ENCODE assay signal across 8 mouse cellular contexts in genomic region chr9:100571511-100571910, GRCm38 (mm10). TPM values are rescaled to one million over a fixed set of nuclear protein-coding genes. Genes with fewer than 3 reads are reported as not detected.
DNase-seq lines count a peak whose midpoint lies in the region; ATAC-seq and TF ChIP-seq lines count a peak whose summit lies in the region.

No protein-coding gene starts in this region.

- WGBS in intestine, postnatal 0 days = 73% methylated on average over 1 of the region's 1 CpGs
- 63% methylated on average over 1 of the region's 1 CpGs for WGBS in intestine, embryonic 15.5 days
- WGBS in embryonic facial prominence, embryonic 12.5 days = 82% methylated on average over 1 of the region's 1 CpGs
- 90% methylated on average over 1 of the region's 1 CpGs for WGBS in forebrain, embryonic 15.5 days
- 84% methylated on average over 1 of the region's 1 CpGs for WGBS in midbrain, embryonic 11.5 days

- H3K9ac ChIP-seq in intestine, postnatal 0 days (ENCODE audit: low read depth, low read length) = no peak overlapping the region
- H3K9ac ChIP-seq in intestine, embryonic 15.5 days = no peak overlapping the region
- no peak overlapping the region for H3K9ac ChIP-seq in embryonic facial prominence, embryonic 12.5 days
- no peak overlapping the region for H3K9ac ChIP-seq in forebrain, embryonic 15.5 days (replicated peaks)
- H3K9ac ChIP-seq in midbrain, embryonic 11.5 days (ENCODE audit: low read length) = peak overlapping the region; percentile 68; the same call in 1 of the 2 replicates

- H3K27ac ChIP-seq in intestine, postnatal 0 days (ENCODE audit: low read depth, low read length) = no peak overlapping the region
- no peak overlapping the region for H3K27ac ChIP-seq in intestine, embryonic 15.5 days
- H3K27ac ChIP-seq in embryonic facial prominence, embryonic 12.5 days = no peak overlapping the region
- H3K27ac ChIP-seq in forebrain, embryonic 15.5 days (replicated peaks) = no peak overlapping the region
- H3K27ac ChIP-seq in midbrain, embryonic 11.5 days (ENCODE audit: low read depth, low read length) = no peak overlapping the region; the same call in 1 of the 2 replicates

- no peak for TF ChIP-seq CTCF in intestine, postnatal 0 days (IDR thresholded peaks at IDR 0.05; ENCODE audit: low read depth)

- H3K4me2 ChIP-seq in intestine, postnatal 0 days (replicated peaks; ENCODE audit: low read depth) = peak overlapping the region; percentile 99; the same call in 1 of the 2 replicates
- H3K4me2 ChIP-seq in intestine, embryonic 15.5 days (replicated peaks) = no peak overlapping the region
- H3K4me2 ChIP-seq in embryonic facial prominence, embryonic 12.5 days (replicated peaks) = peak overlapping the region; percentile 73
- H3K4me2 ChIP-seq in forebrain, embryonic 15.5 days (replicated peaks) = no peak overlapping the region
- peak overlapping the region; percentile 78 for H3K4me2 ChIP-seq in midbrain, embryonic 11.5 days

- no peaks in the 10 kb centered on the region for H3K27me3 ChIP-seq in intestine, postnatal 0 days (replicated peaks; ENCODE audit: control insufficient read depth, insufficient read depth, low read length)
- H3K27me3 ChIP-seq in intestine, embryonic 15.5 days (replicated peaks) = no peaks in the 10 kb centered on the region
- H3K27me3 ChIP-seq in embryonic facial prominence, embryonic 12.5 days = peaks cover 4% of the 10 kb centered on the region; the same call in 1 of the 2 replicates
- H3K27me3 ChIP-seq in forebrain, embryonic 15.5 days = peaks cover 6% of the 10 kb centered on the region; the same call in 1 of the 2 replicates
- peaks cover 4% of the 10 kb centered on the region; the same call in 1 of the 2 replicates for H3K27me3 ChIP-seq in midbrain, embryonic 11.5 days (ENCODE audit: control insufficient read depth, insufficient read depth, low read length)

- no peaks in the 10 kb centered on the region for H3K4me1 ChIP-seq in intestine, postnatal 0 days (replicated peaks; ENCODE audit: control insufficient read depth, insufficient read depth, low read length)
- peaks cover 4% of the 10 kb centered on the region; the same call in 1 of the 2 replicates for H3K4me1 ChIP-seq in intestine, embryonic 15.5 days (replicated peaks)
- H3K4me1 ChIP-seq in embryonic facial prominence, embryonic 12.5 days = peaks cover 6% of the 10 kb centered on the region; the same call in 1 of the 2 replicates
- H3K4me1 ChIP-seq in forebrain, embryonic 15.5 days = peaks cover 16% of the 10 kb centered on the region
- H3K4me1 ChIP-seq in midbrain, embryonic 11.5 days (ENCODE audit: control insufficient read depth, insufficient read depth, low read length) = peaks cover 8% of the 10 kb centered on the region

- no peak for ATAC-seq in intestine, postnatal 0 days
- ATAC-seq in intestine, embryonic 15.5 days = no peak
- no peak for ATAC-seq in embryonic facial prominence, embryonic 12.5 days (ENCODE audit: insufficient number of reproducible peaks, insufficient read depth, low FRiP score, low TSS enrichment)
- ATAC-seq in forebrain, embryonic 15.5 days (replicated peaks) = no peak
- ATAC-seq in midbrain, embryonic 11.5 days (ENCODE audit: low FRiP score) = no peak; the same call in 1 of the 2 replicates

- H3K36me3 ChIP-seq in intestine, postnatal 0 days (ENCODE audit: control insufficient read depth, insufficient read depth) = no peaks in the 10 kb centered on the region
- no peaks in the 10 kb centered on the region for H3K36me3 ChIP-seq in intestine, embryonic 15.5 days
- no peaks in the 10 kb centered on the region for H3K36me3 ChIP-seq in embryonic facial prominence, embryonic 12.5 days
- H3K36me3 ChIP-seq in forebrain, embryonic 15.5 days = no peaks in the 10 kb centered on the region
- no peaks in the 10 kb centered on the region for H3K36me3 ChIP-seq in midbrain, embryonic 11.5 days (ENCODE audit: control insufficient read depth, insufficient read depth, low read length)

- H3K4me3 ChIP-seq in intestine, postnatal 0 days (ENCODE audit: low read depth, low read length) = no peak overlapping the region
- H3K4me3 ChIP-seq in intestine, embryonic 15.5 days (replicated peaks) = no peak overlapping the region
- H3K4me3 ChIP-seq in embryonic facial prominence, embryonic 12.5 days = peak overlapping the region; percentile 68; the same call in 1 of the 2 replicates
- H3K4me3 ChIP-seq in forebrain, embryonic 15.5 days = peak overlapping the region; percentile 81; the same call in 1 of the 2 replicates
- H3K4me3 ChIP-seq in midbrain, embryonic 11.5 days (ENCODE audit: low read depth, low read length) = peak overlapping the region; percentile 63; the same call in 1 of the 2 replicates

- no peaks in the 10 kb centered on the region for H3K9me3 ChIP-seq in intestine, postnatal 0 days (ENCODE audit: control insufficient read depth)
- no peaks in the 10 kb centered on the region for H3K9me3 ChIP-seq in intestine, embryonic 15.5 days
- H3K9me3 ChIP-seq in embryonic facial prominence, embryonic 12.5 days = no peaks in the 10 kb centered on the region
- H3K9me3 ChIP-seq in forebrain, embryonic 15.5 days = no peaks in the 10 kb centered on the region
- H3K9me3 ChIP-seq in midbrain, embryonic 11.5 days (ENCODE audit: control insufficient read depth, low read length) = no peaks in the 10 kb centered on the region

- DNase-seq in midbrain, embryonic 11.5 days (ENCODE audit: low spot score, missing footprints) = peak; percentile 83
- no peak for DNase-seq in adrenal gland, postnatal 36 days
- DNase-seq in cerebellum, postnatal 25 days = no peak
- no peak for DNase-seq in cerebellum, postnatal 4 days (ENCODE audit: low spot score in 2 of 2)

RNA-seq across cellular contexts. Expression of gene Slc35g2, which starts 0.6 kb away (rescaled TPM):
- polyA plus RNA-seq in intestine, postnatal 0 days (2015; fragmentation: Nextera tagmentation; extraction: Ambion mirVana) = 3.1 and 3.2 TPM in 2 replicates
- polyA plus RNA-seq in intestine, embryonic 15.5 days (2015; fragmentation: Nextera tagmentation; extraction: Ambion mirVana) = 3.8 and 4.8 TPM in 2 replicates
- polyA plus RNA-seq in embryonic facial prominence, embryonic 12.5 days (2016; fragmentation: Nextera tagmentation; extraction: Ambion mirVana) = 4.4 and 5.2 TPM in 2 replicates
- polyA plus RNA-seq in forebrain, embryonic 15.5 days (2015; fragmentation: Nextera tagmentation; extraction: Ambion mirVana) = 5.6 and 8.5 TPM in 2 replicates
- 8.5 and 9.1 TPM in 2 replicates for polyA plus RNA-seq in midbrain, embryonic 11.5 days (2014; fragmentation: Nextera tagmentation; extraction: Ambion mirVana)
- 1 to 10 TPM; 8.7 to 9.8 TPM for total RNA-seq in adrenal gland, postnatal 36 days (2021)

RNA-seq across cellular contexts. Expression of gene Nck1, which starts 25.6 kb away (rescaled TPM):
- polyA plus RNA-seq in intestine, postnatal 0 days (2015; fragmentation: Nextera tagmentation; extraction: Ambion mirVana) = 45.6 and 46.5 TPM in 2 replicates
- polyA plus RNA-seq in intestine, embryonic 15.5 days (2015; fragmentation: Nextera tagmentation; extraction: Ambion mirVana) = 52.9 and 62.8 TPM in 2 replicates
- 75.2 and 79.6 TPM in 2 replicates for polyA plus RNA-seq in embryonic facial prominence, embryonic 12.5 days (2016; fragmentation: Nextera tagmentation; extraction: Ambion mirVana)
- polyA plus RNA-seq in forebrain, embryonic 15.5 days (2015; fragmentation: Nextera tagmentation; extraction: Ambion mirVana) = 40.2 and 42.4 TPM in 2 replicates
- 77.8 and 79.9 TPM in 2 replicates for polyA plus RNA-seq in midbrain, embryonic 11.5 days (2014; fragmentation: Nextera tagmentation; extraction: Ambion mirVana)
- 10 to 100 TPM; 50.0 to 52.8 TPM for total RNA-seq in adrenal gland, postnatal 36 days (2021)

RNA-seq across cellular contexts. Expression of gene Stag1, which starts 26.1 kb away (rescaled TPM):
- polyA plus RNA-seq in intestine, postnatal 0 days (2015; fragmentation: Nextera tagmentation; extraction: Ambion mirVana) = 24.6 and 28.5 TPM in 2 replicates
- 33.2 and 37.3 TPM in 2 replicates for polyA plus RNA-seq in intestine, embryonic 15.5 days (2015; fragmentation: Nextera tagmentation; extraction: Ambion mirVana)
- polyA plus RNA-seq in embryonic facial prominence, embryonic 12.5 days (2016; fragmentation: Nextera tagmentation; extraction: Ambion mirVana) = 60.6 and 70.5 TPM in 2 replicates
- 36.0 and 42.1 TPM in 2 replicates for polyA plus RNA-seq in forebrain, embryonic 15.5 days (2015; fragmentation: Nextera tagmentation; extraction: Ambion mirVana)
- polyA plus RNA-seq in midbrain, embryonic 11.5 days (2014; fragmentation: Nextera tagmentation; extraction: Ambion mirVana) = 57.1 and 64.3 TPM in 2 replicates
- 10 to 100 TPM; 36.0 to 43.8 TPM for total RNA-seq in adrenal gland, postnatal 36 days (2021)

Comparison
In these comparisons a context has a peak if more than half of its experiments do, and no peak if none do; other contexts are left out.
1. H3K4me2 ChIP-seq: peak in intestine, postnatal 0 days (single experiment), embryonic facial prominence, embryonic 12.5 days (single experiment) and midbrain, embryonic 11.5 days (single experiment); none in intestine, embryonic 15.5 days (single experiment) and forebrain, embryonic 15.5 days (single experiment).
2. H3K4me3 ChIP-seq: peak in embryonic facial prominence, embryonic 12.5 days (single experiment), forebrain, embryonic 15.5 days (single experiment) and midbrain, embryonic 11.5 days (single experiment); none in intestine, postnatal 0 days (single experiment) and intestine, embryonic 15.5 days (single experiment).